In genomic region chr2:26602631-26603030, GRCm38 (mm10) we compare ENCODE assay signal across 14 mouse cellular contexts. TPM values are rescaled to one million over a fixed set of nuclear protein-coding genes. Genes with fewer than 3 reads are reported as not detected.
DNase-seq lines count a peak whose midpoint lies in the region; ATAC-seq and TF ChIP-seq lines count a peak whose summit lies in the region.
"Had no signal": no experiment of that assay in that cellular context is flagged by ENCODE, and none has a peak within 500 bp of the region (broad histone marks: within the 10 kb centered on the region; RNA-seq: fewer than 3 reads in every experiment).

No protein-coding gene starts in this region.

- no peak for DNase-seq in heart, postnatal 25 days (ENCODE audit: low spot score)
- no peak for DNase-seq in left cerebral cortex, adult 2 months (ENCODE audit: extremely low spot score in 1 of 2, low spot score in 2 of 2)
- no peak for DNase-seq in adrenal gland, adult (ENCODE audit: inconsistent age in 2 of 2, low spot score in 1 of 2)
- DNase-seq in layer of hippocampus, adult 8-10 months (ENCODE audit: low spot score in 2 of 2): no peak
- DNase-seq: cerebellum, adult 9-10 months; layer of hippocampus, adult 9-11 months; spleen, adult 18-20 months had no signal

- no peak for ATAC-seq in heart, embryonic 14.5 days (ENCODE audit: insufficient number of reproducible peaks, insufficient read depth, low FRiP score, low read depth)
- ATAC-seq in limb, embryonic 15.5 days (ENCODE audit: insufficient number of reproducible peaks, low FRiP score, low TSS enrichment, low read depth): no peak

- H3K9ac ChIP-seq in heart, embryonic 14.5 days (ENCODE audit: low read length): no peak overlapping the region; the same call in 1 of the 2 replicates
- H3K9ac ChIP-seq in limb, embryonic 15.5 days: no peak overlapping the region

- H3K27me3 ChIP-seq in heart, embryonic 14.5 days (ENCODE audit: control insufficient read depth, insufficient read depth, low read length): no peaks in the 10 kb centered on the region
- no peaks in the 10 kb centered on the region for H3K27me3 ChIP-seq in E14TG2a.4 (ENCODE audit: insufficient read depth, low read length)
- no peaks in the 10 kb centered on the region for H3K27me3 ChIP-seq in limb, embryonic 15.5 days

- peak overlapping the region in 1 of 2 experiments; percentile 69; a peak in 1 of 4 replicates for H3K4me3 ChIP-seq in heart, embryonic 14.5 days (ENCODE audit: control insufficient read depth in 1 of 2, insufficient read depth in 1 of 2, low read depth in 1 of 2, low read length in 2 of 2)
- H3K4me3 ChIP-seq in E14TG2a.4 (replicated peaks; ENCODE audit: low read length): peak overlapping the region; percentile 88
- peak overlapping the region; percentile 75 for H3K4me3 ChIP-seq in brown adipose tissue, adult 24 weeks (ENCODE audit: insufficient read depth, low read depth, low read length)
- peak overlapping the region; percentile 74; the same call in 1 of the 2 replicates for H3K4me3 ChIP-seq in limb, embryonic 15.5 days
- H3K4me3 ChIP-seq in left cerebral cortex, adult 2 months: no peak overlapping the region

- TF ChIP-seq CTCF in E14TG2a.4 (conservative IDR thresholded peaks at IDR 0.05; ENCODE audit: low read length): no peak
- TF ChIP-seq CTCF in left cerebral cortex, adult 2 months (IDR thresholded peaks at IDR 0.05): no peak

- H3K27ac ChIP-seq in heart, embryonic 14.5 days (replicated peaks in 1 of 2; ENCODE audit: control insufficient read depth in 1 of 2, insufficient read depth in 1 of 2, low read depth in 2 of 2, low read length in 2 of 2): no peak overlapping the region
- peak overlapping the region; percentile 89 for H3K27ac ChIP-seq in brown adipose tissue, adult 24 weeks (replicated peaks; ENCODE audit: low read depth, low read length)
- H3K27ac ChIP-seq in limb, embryonic 15.5 days: no peak overlapping the region
- no peak overlapping the region for H3K27ac ChIP-seq in left cerebral cortex, adult 2 months
- H3K27ac ChIP-seq: neural tube, embryonic 13.5 days had no signal

- intact Hi-C loops in heart, postnatal 25 days (cut with DNase I): loop anchor here (2.0 kb wide), 1 partner anchor 38 kb away; no protein-coding TSS in a partner anchor
- intact Hi-C loops in left cerebral cortex, adult 2 months (cut with DNase I): no loop called here

- H3K36me3 ChIP-seq in heart, embryonic 14.5 days (ENCODE audit: control insufficient read depth, insufficient read depth, low read length): no peaks in the 10 kb centered on the region
- H3K36me3 ChIP-seq in E14TG2a.4 (ENCODE audit: insufficient read depth, low read length): peaks cover 17% of the 10 kb centered on the region; the same call in 1 of the 2 replicates
- H3K36me3 ChIP-seq in limb, embryonic 15.5 days: no peaks in the 10 kb centered on the region
- H3K36me3 ChIP-seq: neural tube, embryonic 13.5 days had no signal

- no peaks in the 10 kb centered on the region for H3K9me3 ChIP-seq in heart, embryonic 14.5 days (ENCODE audit: control insufficient read depth, low read length)
- no peaks in the 10 kb centered on the region for H3K9me3 ChIP-seq in E14TG2a.4 (ENCODE audit: low read length)
- H3K9me3 ChIP-seq in limb, embryonic 15.5 days: no peaks in the 10 kb centered on the region
- H3K9me3 ChIP-seq: neural tube, embryonic 13.5 days had no signal

- peak overlapping the region; percentile 95 for H3K4me2 ChIP-seq in heart, embryonic 14.5 days (ENCODE audit: low read length)
- peak overlapping the region; percentile 87 for H3K4me2 ChIP-seq in limb, embryonic 15.5 days

- WGBS in heart, embryonic 14.5 days: 81% methylated on average over 5 of the region's 5 CpGs
- 78% methylated on average over 5 of the region's 5 CpGs for WGBS in limb, embryonic 15.5 days

- peaks cover 15 to 29% of the 10 kb centered on the region in 2 experiments for H3K4me1 ChIP-seq in heart, embryonic 14.5 days (ENCODE audit: control insufficient read depth in 2 of 2, insufficient read depth in 2 of 2, low read length in 2 of 2)
- H3K4me1 ChIP-seq in E14TG2a.4 (replicated peaks; ENCODE audit: low read depth, low read length): peaks cover 88% of the 10 kb centered on the region
- H3K4me1 ChIP-seq in brown adipose tissue, adult 24 weeks (ENCODE audit: control insufficient read depth, insufficient read depth, insufficient read length, low read length): peaks cover 7% of the 10 kb centered on the region; the same call in 1 of the 2 replicates
- peaks cover 33% of the 10 kb centered on the region for H3K4me1 ChIP-seq in limb, embryonic 15.5 days

RNA-seq across cellular contexts. Expression of gene Agpat2, which starts 1.6 kb away (rescaled TPM):
- polyA plus RNA-seq in heart, embryonic 14.5 days (2014; fragmentation: Nextera tagmentation; extraction: Ambion mirVana): 24.0 and 24.7 TPM in 2 replicates
- total RNA-seq in heart, postnatal 25 days (2021): 10 to 100 TPM; 49.7 to 51.6 TPM
- 2,029 and 2,407 TPM in 2 replicates for polyA plus RNA-seq in brown adipose tissue, adult 24 weeks (2012; ENCODE audit: insufficient read depth, insufficient read length, missing spikeins)
- 31.5 and 36.3 TPM in 2 replicates for polyA plus RNA-seq in limb, embryonic 15.5 days (2015; fragmentation: Nextera tagmentation; extraction: Ambion mirVana)
- 1 to 10 TPM; 1.3 to 1.8 TPM for total RNA-seq in left cerebral cortex, adult 2 months (2021)
- total RNA-seq in layer of hippocampus, adult 8-10 months (2022): 1 to 10 TPM; 1.1 to 4.9 (median 3.7) TPM

RNA-seq across cellular contexts. Expression of gene Gm20532, which starts 16.2 kb away (rescaled TPM):
- not detected in 2 replicates for polyA plus RNA-seq in heart, embryonic 14.5 days (2014; fragmentation: Nextera tagmentation; extraction: Ambion mirVana)
- total RNA-seq in heart, postnatal 25 days (2021): not detected
- polyA plus RNA-seq in brown adipose tissue, adult 24 weeks (2012; ENCODE audit: insufficient read depth, insufficient read length, missing spikeins): not detected in 2 replicates
- 0.24 TPM in 1 of 2 replicates, not detected in the other for polyA plus RNA-seq in limb, embryonic 15.5 days (2015; fragmentation: Nextera tagmentation; extraction: Ambion mirVana)
- not detected for total RNA-seq in left cerebral cortex, adult 2 months (2021)
- not detected for total RNA-seq in layer of hippocampus, adult 8-10 months (2022)
- total RNA-seq: CH12.LX; heart, adult 2 months had no signal
- polyA plus RNA-seq: heart, adult 2 months; neural tube, embryonic 13.5 days had no signal

RNA-seq across cellular contexts. Expression of gene Egfl7, which starts 22.8 kb away (rescaled TPM):
- polyA plus RNA-seq in heart, embryonic 14.5 days (2014; fragmentation: Nextera tagmentation; extraction: Ambion mirVana): 161 and 177 TPM in 2 replicates
- total RNA-seq in heart, postnatal 25 days (2021): 100 to 1,000 TPM; 149 to 179 TPM
- polyA plus RNA-seq in brown adipose tissue, adult 24 weeks (2012; ENCODE audit: insufficient read depth, insufficient read length, missing spikeins): 75.5 and 80.4 TPM in 2 replicates
- 107 and 122 TPM in 2 replicates for polyA plus RNA-seq in limb, embryonic 15.5 days (2015; fragmentation: Nextera tagmentation; extraction: Ambion mirVana)
- 10 to 100 TPM; 62.4 to 67.4 TPM for total RNA-seq in left cerebral cortex, adult 2 months (2021)
- total RNA-seq in layer of hippocampus, adult 8-10 months (2022): 10 to 100 TPM; 62.4 to 90.7 (median 72.7) TPM

RNA-seq across cellular contexts. Expression of gene Fam69b, which starts 25.6 kb away (rescaled TPM):
- polyA plus RNA-seq in heart, embryonic 14.5 days (2014; fragmentation: Nextera tagmentation; extraction: Ambion mirVana): 13.3 and 15.2 TPM in 2 replicates
- 10 to 100 TPM; 26.9 to 28.9 TPM for total RNA-seq in heart, postnatal 25 days (2021)
- polyA plus RNA-seq in brown adipose tissue, adult 24 weeks (2012; ENCODE audit: insufficient read depth, insufficient read length, missing spikeins): 24.4 and 49.4 TPM in 2 replicates
- polyA plus RNA-seq in limb, embryonic 15.5 days (2015; fragmentation: Nextera tagmentation; extraction: Ambion mirVana): 32.0 and 42.8 TPM in 2 replicates
- 10 to 100 TPM; 72.4 to 78.9 TPM for total RNA-seq in left cerebral cortex, adult 2 months (2021)
- 10 to 100 TPM; 66.1 to 70.8 (median 68.5) TPM for total RNA-seq in layer of hippocampus, adult 8-10 months (2022)

Comparison
In these comparisons a context has a peak if more than half of its experiments do, and no peak if none do; other contexts are left out.
1. RNA of gene Agpat2, which starts 1.6 kb away (total RNA-seq): 49.7 to 51.6 TPM in heart, postnatal 25 days; 1.1 to 4.9 TPM in layer of hippocampus, adult 8-10 months and 1.3 to 1.8 TPM in left cerebral cortex, adult 2 months; every median in the first group is over 4 times any median in the second.